ENCODE assay signal across 16 mouse cellular contexts in genomic region chr4:53549375-53549774, GRCm38 (mm10).
DNase-seq lines count a peak whose midpoint lies in the region; ATAC-seq and TF ChIP-seq lines count a peak whose summit lies in the region.
"Had no signal": no experiment of that assay in that cellular context is flagged by ENCODE, and none has a peak within 500 bp of the region (broad histone marks: within the 10 kb centered on the region; RNA-seq: fewer than 3 reads in every experiment).

No protein-coding gene starts in this region.

- WGBS in heart, postnatal 0 days = 56% methylated on average over 4 of the region's 4 CpGs
- WGBS in limb, embryonic 10.5 days = 88% methylated on average over 4 of the region's 4 CpGs

- H3K4me2 ChIP-seq in heart, postnatal 0 days (ENCODE audit: low read depth, low read length) = no peak overlapping the region
- H3K4me2 ChIP-seq: heart, embryonic 11.5 days; hindbrain, embryonic 15.5 days; liver, embryonic 13.5 days had no signal

- no peak for DNase-seq in cerebellum, postnatal 36 days
- no peak for DNase-seq in heart, postnatal 0 days (ENCODE audit: low spot score)
- no peak for DNase-seq in heart, postnatal 14 days
- peak; percentile 44 for DNase-seq in lung, postnatal 36 days
- no peak for DNase-seq in lung, postnatal 14 days
- DNase-seq in retina, postnatal 1 day = peak; percentile 9
- no peak for DNase-seq in limb, embryonic 10.5 days (ENCODE audit: low spot score)
- DNase-seq: adrenal gland, adult 8-10 months; kidney, postnatal 14 days; layer of hippocampus, postnatal 36 days; liver, embryonic 13.5 days; right cerebral cortex, postnatal 14 days; thymus, postnatal 36 days had no signal

- intact Hi-C loops in heart, postnatal 14 days (cut with DNase I) = loop anchor here (10.0 kb wide), 1 partner anchor 165 kb away; no protein-coding TSS in a partner anchor

- TF ChIP-seq EP300 in heart, postnatal 0 days (IDR thresholded peaks at IDR 0.05; ENCODE audit: low read depth) = no peak

- no peaks in the 10 kb centered on the region for H3K27me3 ChIP-seq in heart, postnatal 0 days (ENCODE audit: control insufficient read depth, insufficient read depth, low read length)
- no peaks in the 10 kb centered on the region for H3K27me3 ChIP-seq in limb, embryonic 10.5 days (ENCODE audit: low read depth, poor library complexity, severe bottlenecking)
- H3K27me3 ChIP-seq: hindbrain, embryonic 15.5 days; liver, embryonic 13.5 days had no signal

- H3K4me1 ChIP-seq in heart, postnatal 0 days (ENCODE audit: control insufficient read depth, insufficient read depth) = peaks cover 5% of the 10 kb centered on the region
- no peaks in the 10 kb centered on the region for H3K4me1 ChIP-seq in limb, embryonic 10.5 days
- H3K4me1 ChIP-seq: hindbrain, embryonic 15.5 days; liver, embryonic 13.5 days had no signal

- H3K4me3 ChIP-seq in heart, postnatal 0 days (ENCODE audit: low read depth, low read length) = no peak overlapping the region
- H3K4me3 ChIP-seq in limb, embryonic 10.5 days = no peak overlapping the region
- H3K4me3 ChIP-seq: hindbrain, embryonic 15.5 days; liver, embryonic 13.5 days had no signal

- H3K27ac ChIP-seq in heart, postnatal 0 days (ENCODE audit: low read depth) = no peak overlapping the region
- H3K27ac ChIP-seq in limb, embryonic 10.5 days = no peak overlapping the region
- H3K27ac ChIP-seq: hindbrain, embryonic 15.5 days; liver, embryonic 13.5 days had no signal

- ATAC-seq in cerebellum, adult (ENCODE audit: insufficient number of reproducible peaks, low FRiP score, low TSS enrichment) = peak; percentile 33; the same call in 1 of the 2 replicates
- ATAC-seq in heart, postnatal 0 days (ENCODE audit: insufficient read depth, low read depth) = no peak

- H3K36me3 ChIP-seq in heart, postnatal 0 days (replicated peaks; ENCODE audit: control insufficient read depth, insufficient read depth, low read length) = 0 out of 2 replicates have a peak, but pooled peaks cover 15% of the 10 kb centered on the region
- peaks cover 7% of the 10 kb centered on the region; the same call in 1 of the 2 replicates for H3K36me3 ChIP-seq in limb, embryonic 10.5 days

- TF ChIP-seq CTCF in heart, postnatal 0 days (IDR thresholded peaks at IDR 0.05; ENCODE audit: low read depth) = peak; percentile 33

- no peaks in the 10 kb centered on the region for H3K9me3 ChIP-seq in heart, postnatal 0 days (replicated peaks; ENCODE audit: control insufficient read depth, low read length)
- no peaks in the 10 kb centered on the region for H3K9me3 ChIP-seq in limb, embryonic 10.5 days (replicated peaks)
- H3K9me3 ChIP-seq: hindbrain, embryonic 15.5 days; liver, embryonic 13.5 days had no signal

- no peak overlapping the region for H3K9ac ChIP-seq in heart, postnatal 0 days (replicated peaks; ENCODE audit: low read depth, low read length)
- H3K9ac ChIP-seq: hindbrain, embryonic 15.5 days; liver, embryonic 13.5 days had no signal

Comparison
In these comparisons a context has a peak if more than half of its experiments do, and no peak if none do; other contexts are left out.
1. DNase-seq: peak in lung, postnatal 36 days (single experiment) and retina, postnatal 1 day (single experiment); none in cerebellum, postnatal 36 days (0 of 2), heart, postnatal 0 days (single experiment), heart, postnatal 14 days (0 of 2), lung, postnatal 14 days (single experiment) and limb, embryonic 10.5 days (single experiment).